Mouse (Mus musculus) heart, postnatal 10 days (tissue): Measurements from ENCODE around the gene Olfr829. TPM values are rescaled to one million over a fixed set of nuclear protein-coding genes. Genes with fewer than 3 reads are reported as not detected.
"Not testable (repeated sequence)": the region's sequence is repeated elsewhere in the genome, so short reads cannot be mapped to it uniquely, and the experiment has no call there.

ENCODE experiments used
- DNase-seq, 2 experiments: peaks; one replicate each; pipeline ENCODE4 v3.0.0; 2021
- intact Hi-C: fragments of 180-260 bp; cut with DNase I; formaldehyde crosslinking; loops from one replicate; pipeline ENCODE4 v1.15.1; 2025
- total RNA-seq, 2 experiments: library from RNA; stranded (reverse); gene quantifications; 2 replicates each; pipeline ENCODE4 v1.2.3; 2021

Gene Olfr829
- not detected for total RNA-seq

DNA sequence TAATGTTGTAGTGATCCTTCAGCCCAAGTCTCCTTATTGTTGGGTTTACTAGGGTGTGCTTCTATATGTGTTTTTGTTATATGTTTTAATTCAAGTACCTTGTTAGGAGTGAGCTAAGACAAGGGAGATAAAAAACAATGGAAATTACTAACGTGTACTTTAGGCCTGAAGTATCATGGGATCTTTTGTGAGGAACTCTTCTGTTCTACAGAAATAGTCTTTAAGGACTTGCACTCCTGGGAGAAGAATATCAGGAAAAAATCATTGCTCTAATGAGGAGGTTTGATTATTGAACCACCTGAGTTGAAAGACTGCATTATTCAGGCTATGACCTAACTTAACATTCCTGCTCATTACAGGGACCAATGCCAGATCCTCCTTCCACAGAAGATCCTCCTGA, at the start of gene Olfr829:
Gene Olfr829 (plus strand): TSS at position 301 of the 400 bp plus-strand sequence.
- intact Hi-C loops: no loop called here
- no peak for DNase-seq

DNA sequence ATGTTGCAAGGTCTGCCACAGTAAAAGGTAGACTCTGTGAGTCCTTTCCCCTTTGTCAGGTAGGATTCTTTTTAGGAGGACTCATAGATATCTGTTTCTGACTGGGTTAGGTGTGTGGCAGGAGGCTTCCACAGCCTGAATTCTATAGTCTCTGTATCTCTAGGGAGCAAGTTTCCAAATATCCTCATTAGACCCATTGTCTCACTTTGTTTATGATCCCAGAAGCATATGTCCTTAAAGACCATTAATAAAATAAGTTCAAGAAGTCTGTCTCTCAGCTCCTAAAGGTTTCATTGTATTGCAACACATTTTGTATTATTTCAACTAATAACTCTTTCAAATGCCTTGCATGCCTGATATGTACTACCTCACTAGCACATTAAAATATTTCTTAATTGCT, 35.3 kb upstream of the Olfr829 start, which contains the start of gene Olfr828:
Gene Olfr828 (minus strand): TSS at position 101 of the 400 bp plus-strand sequence.
- DNase-seq: no peak
- intact Hi-C loops: no loop called here

DNA sequence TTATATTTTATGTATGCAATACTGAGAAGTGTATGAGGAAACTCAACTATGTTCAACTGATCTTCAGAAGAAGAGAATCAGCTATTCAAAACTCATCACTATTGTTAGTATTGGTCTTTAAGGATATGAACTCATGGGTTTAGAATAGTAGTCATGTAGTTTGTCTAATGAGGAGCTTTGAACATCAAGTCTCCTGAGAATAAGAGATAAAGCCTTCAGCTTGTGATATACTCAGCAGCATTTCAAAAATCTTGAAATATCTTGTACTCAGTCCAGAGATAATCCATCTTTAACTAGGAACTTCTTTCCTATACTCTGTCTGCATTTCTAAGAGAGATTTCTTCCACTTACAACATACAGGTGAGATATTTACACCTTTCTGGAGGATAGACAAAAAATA, 19.7 kb downstream of the Olfr829 start, which contains the start of gene Olfr830:
Gene Olfr830 (plus strand): TSS at position 301 of the 400 bp plus-strand sequence.
- DNase-seq: no peak
- intact Hi-C loops: no loop called here

DNA sequence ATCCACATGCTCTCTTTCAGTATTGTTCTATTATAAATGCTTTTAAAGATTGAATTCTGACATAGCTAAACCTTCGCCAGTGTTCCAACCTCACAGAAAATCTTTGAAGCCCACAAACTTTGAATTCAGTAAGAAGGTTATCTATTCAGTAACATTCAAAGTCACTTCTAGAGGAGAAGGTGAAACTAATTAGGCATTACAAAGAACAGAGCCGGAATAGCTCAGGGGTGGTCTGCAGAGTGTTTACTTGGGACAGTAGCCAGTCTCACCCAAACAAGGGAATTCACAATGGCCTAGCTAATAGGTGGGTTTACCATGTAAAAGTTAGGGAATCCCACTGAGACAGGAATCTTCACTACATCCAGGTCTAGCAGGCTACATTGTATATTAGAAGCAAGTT, 53.0 kb downstream of the Olfr829 start:
- DNase-seq, intact Hi-C loops: not testable (repeated sequence)

Other genes with a start within 250 kb of the Olfr829 start
- 1 to 10 TPM; 7.6 to 9.5 TPM for gene Muc16, start 180.4 kb upstream of the Olfr829 start, total RNA-seq
- gene Olfr24, start 90.9 kb upstream of the Olfr829 start, total RNA-seq: not detected
- gene Olfr828, start 35.4 kb upstream of the Olfr829 start, total RNA-seq: not detected
- gene Olfr830, start 19.8 kb downstream of the Olfr829 start, total RNA-seq: not detected
- gene Olfr832, start 82.2 kb downstream of the Olfr829 start, total RNA-seq: not detected
- gene Olfr834, start 133.1 kb downstream of the Olfr829 start, total RNA-seq: not detected
- not detected for gene Olfr835, start 177.8 kb downstream of the Olfr829 start, total RNA-seq